Mouse (Mus musculus) bone marrow macrophage, adult 2 months (primary cell): ENCODE data around the gene Gm26602.

Experiments
- CTCF ChIP-seq: IDR thresholded peaks from 2 replicates; pipeline ENCODE4 v1.5.1; 2012; ENCODE audit warnings: low read depth, mild to moderate bottlenecking, low read length, moderate library complexity
- POLR2A ChIP-seq: IDR thresholded peaks from 2 replicates; pipeline ENCODE4 v1.6.1; 2012; ENCODE audit warnings: mild to moderate bottlenecking, low read depth, low read length, borderline replicate concordance

- no peak for TF ChIP-seq CTCF
- no peak for TF ChIP-seq POLR2A
Measured at GRCm38 (mm10) chr10:79933145-79933679, 22.6 kb downstream of the Gm26602 start.
